ENCODE assay signal across 26 mouse cellular contexts in the genomic region with DNA sequence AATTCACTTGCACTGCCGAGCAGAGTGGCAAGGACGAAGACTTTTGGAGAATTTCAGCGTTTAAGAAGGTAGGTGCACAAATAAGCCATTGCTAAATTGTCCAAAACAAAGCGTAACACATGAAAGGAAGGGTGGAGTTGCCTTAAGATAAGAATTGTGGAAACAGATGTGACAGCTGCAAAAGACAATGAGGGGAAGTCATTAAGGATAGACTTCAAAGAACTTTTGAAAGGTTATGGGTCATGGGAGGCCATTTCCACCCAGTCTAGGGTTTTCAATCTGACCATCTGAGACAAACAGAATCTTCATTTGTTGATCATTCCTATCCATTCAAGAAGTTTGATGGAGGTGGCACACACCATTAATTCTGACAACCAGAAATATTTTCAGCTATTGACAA.
A peak's percentile ranks its signal among the peaks of the same experiment; 100 is the strongest.
DNase-seq lines count a peak whose midpoint lies in the region; ATAC-seq and TF ChIP-seq lines count a peak whose summit lies in the region.
"Had no signal": no experiment of that assay in that cellular context is flagged by ENCODE, and none has a peak within 500 bp of the region (broad histone marks: within the 10 kb centered on the region; RNA-seq: fewer than 3 reads in every experiment).

No protein-coding gene starts in this region.

- ATAC-seq in kidney, postnatal 0 days (replicated peaks; ENCODE audit: low FRiP score, low read depth) = no peak
- ATAC-seq: forebrain, embryonic 16.5 days; intestine, embryonic 16.5 days; midbrain, embryonic 15.5 days had no signal

- no peaks in the 10 kb centered on the region for H3K4me1 ChIP-seq in kidney, postnatal 0 days (replicated peaks; ENCODE audit: insufficient read depth, low read length)
- H3K4me1 ChIP-seq: heart, embryonic 13.5 days; hindbrain, embryonic 13.5 days; liver, embryonic 15.5 days; midbrain, embryonic 10.5 days; midbrain, embryonic 15.5 days; neural tube, embryonic 15.5 days had no signal

- H3K36me3 ChIP-seq in kidney, postnatal 0 days (ENCODE audit: insufficient read depth, low read length) = no peaks in the 10 kb centered on the region
- H3K36me3 ChIP-seq: G1E; heart, embryonic 13.5 days; hindbrain, embryonic 13.5 days; liver, embryonic 15.5 days; midbrain, embryonic 10.5 days; midbrain, embryonic 15.5 days; neural tube, embryonic 15.5 days had no signal

- no peak overlapping the region for H3K4me3 ChIP-seq in kidney, postnatal 0 days (replicated peaks; ENCODE audit: low read depth, low read length)
- H3K4me3 ChIP-seq: erythroblast, embryonic 14.5 days; gastrocnemius, adult 2 months; heart, embryonic 13.5 days; hindbrain, embryonic 13.5 days; liver, embryonic 15.5 days; midbrain, embryonic 10.5 days; midbrain, embryonic 15.5 days; neural tube, embryonic 15.5 days had no signal

- no peaks in the 10 kb centered on the region for H3K27me3 ChIP-seq in kidney, postnatal 0 days (ENCODE audit: insufficient read depth, low read length)
- H3K27me3 ChIP-seq: heart, embryonic 13.5 days; hindbrain, embryonic 13.5 days; liver, embryonic 15.5 days; midbrain, embryonic 15.5 days; neural tube, embryonic 15.5 days had no signal

- no peak overlapping the region for H3K9ac ChIP-seq in kidney, postnatal 0 days (ENCODE audit: low read depth, low read length)
- H3K9ac ChIP-seq: heart, embryonic 13.5 days; hindbrain, embryonic 13.5 days; liver, embryonic 15.5 days; midbrain, embryonic 15.5 days; neural tube, embryonic 15.5 days had no signal

- H3K9me3 ChIP-seq in kidney, postnatal 0 days (replicated peaks; ENCODE audit: low read length) = no peaks in the 10 kb centered on the region
- H3K9me3 ChIP-seq: G1E; heart, embryonic 13.5 days; hindbrain, embryonic 13.5 days; liver, embryonic 15.5 days; midbrain, embryonic 10.5 days; midbrain, embryonic 15.5 days; neural tube, embryonic 15.5 days had no signal

- peak; percentile 54 for DNase-seq in heart, adult 8-10 months (ENCODE audit: low spot score)
- DNase-seq in heart, postnatal 25 days (ENCODE audit: low spot score) = no peak
- peak; percentile 24 for DNase-seq in kidney, postnatal 0 days (ENCODE audit: low spot score)
- no peak for DNase-seq in kidney, postnatal 10 days
- peak; percentile 32 for DNase-seq in lung, postnatal 10 days
- no peak for DNase-seq in lung, postnatal 14 days
- DNase-seq in T-cell, adult 2 months (ENCODE audit: low spot score) = no peak
- DNase-seq: adrenal gland, postnatal 10 days; cerebellum, adult 8-10 months; cerebellum, postnatal 25 days; gastrocnemius, adult 2 months; heart, postnatal 14 days; liver; retina, postnatal 1 day; right cerebral cortex, postnatal 14 days; thymus, postnatal 4 days had no signal

- 32% methylated on average over 4 of the region's 4 CpGs for WGBS in kidney, postnatal 0 days

- intact Hi-C loops in heart, postnatal 25 days (cut with DNase I) = loop anchor here (5.0 kb wide), 1 partner anchor 433 kb away; no protein-coding TSS in a partner anchor

- no peak for TF ChIP-seq CTCF in kidney, postnatal 0 days (IDR thresholded peaks at IDR 0.05; ENCODE audit: low read depth)

- no peak overlapping the region for H3K27ac ChIP-seq in kidney, postnatal 0 days
- H3K27ac ChIP-seq: gastrocnemius, adult 2 months; heart, embryonic 13.5 days; hindbrain, embryonic 13.5 days; liver, embryonic 15.5 days; midbrain, embryonic 10.5 days; midbrain, embryonic 15.5 days; neural tube, embryonic 15.5 days had no signal

- no peak overlapping the region for H3K4me2 ChIP-seq in kidney, postnatal 0 days (ENCODE audit: low read length)
- H3K4me2 ChIP-seq: heart, embryonic 13.5 days; hindbrain, embryonic 13.5 days; liver, embryonic 15.5 days; midbrain, embryonic 15.5 days; neural tube, embryonic 15.5 days had no signal

Comparison
In these comparisons a context has a peak if more than half of its experiments do, and no peak if none do; other contexts are left out.
1. DNase-seq: peak in heart, adult 8-10 months (single experiment), kidney, postnatal 0 days (single experiment) and lung, postnatal 10 days (single experiment); none in heart, postnatal 25 days (single experiment), kidney, postnatal 10 days (single experiment), lung, postnatal 14 days (single experiment) and T-cell, adult 2 months (single experiment).